Mouse (Mus musculus): ENCODE results near the gene Edc4. TPM values are rescaled to one million over a fixed set of nuclear protein-coding genes. Genes with fewer than 3 reads are reported as not detected.

The Edc4 gene
- 19.7 and 20.7 TPM in 2 replicates for polyA plus RNA-seq (2021; fragmentation: Nextera tagmentation)
- long read RNA-seq, experiment 1, full-length matches to known transcripts = 9 of 33 reads
- long read RNA-seq, experiment 1, partial matches to known transcripts = 15 of 33 reads
- long read RNA-seq, experiment 1, other reads (novel, unspliced or antisense) = 9 of 33 reads
- long read RNA-seq, experiment 2, full-length matches to known transcripts = 57 of 168 reads
- long read RNA-seq, experiment 2, partial matches to known transcripts = 36 of 168 reads
- long read RNA-seq, experiment 2, other reads (novel, unspliced or antisense) = 75 of 168 reads

GRCm38 (mm10) chr8:105880754-105881520 lies at the start of gene Edc4:
Gene Edc4 (plus strand): TSS chr8:105880881.

GRCm38 (mm10) chr8:105853178-105853577 lies 27.5 kb upstream of the Edc4 start, which contains the start of gene Cenpt:
Gene Cenpt (minus strand): TSS chr8:105853278.

GRCm38 (mm10) chr8:105854715-105855216 lies 25.9 kb upstream of the Edc4 start, which contains the start of gene Thap11:
Gene Thap11 (plus strand): TSS chr8:105855132.

GRCm38 (mm10) chr8:105860143-105860981 lies 20.3 kb upstream of the Edc4 start, which contains the start of gene Nutf2:
Gene Nutf2 (plus strand): TSS chr8:105860580.

GRCm38 (mm10) chr8:105893339-105893738 lies 12.7 kb downstream of the Edc4 start, which contains the start of gene Nrn1l:
Gene Nrn1l (plus strand): TSS chr8:105893567.

GRCm38 (mm10) chr8:105900180-105900940 lies 19.7 kb downstream of the Edc4 start, which contains the start of gene Pskh1:
Gene Pskh1 (plus strand): TSS chr8:105900441.

GRCm38 (mm10) chr8:105933762-105934161 lies 53.1 kb downstream of the Edc4 start, which contains the start of gene Ctrl:
Gene Ctrl (minus strand): TSS chr8:105933862.

GRCm38 (mm10) chr8:105938306-105938669 lies 57.6 kb downstream of the Edc4 start, which contains the start of gene Psmb10:
Gene Psmb10 (minus strand): TSS chr8:105938444.

GRCm38 (mm10) chr8:105943321-105943739 lies 62.6 kb downstream of the Edc4 start, which contains the start of gene Lcat:
Gene Lcat (minus strand): TSS chr8:105943382.

Other genes with a start within 250 kb of the Edc4 start
- gene Ctcf, start 244.3 kb upstream of the Edc4 start, polyA plus RNA-seq (2021; fragmentation: Nextera tagmentation) = 13.1 and 14.2 TPM in 2 replicates
- gene Agrp, start 243.5 kb upstream of the Edc4 start, polyA plus RNA-seq (2021; fragmentation: Nextera tagmentation) = 0.40 and 0.55 TPM in 2 replicates
- gene Carmil2, start 194.6 kb upstream of the Edc4 start, polyA plus RNA-seq (2021; fragmentation: Nextera tagmentation) = 20.9 and 32.8 TPM in 2 replicates
- 32.5 and 41.3 TPM in 2 replicates for gene Acd, start 179.8 kb upstream of the Edc4 start, polyA plus RNA-seq (2021; fragmentation: Nextera tagmentation)
- gene Pard6a, start 179.7 kb upstream of the Edc4 start, polyA plus RNA-seq (2021; fragmentation: Nextera tagmentation) = 67.5 and 73.3 TPM in 2 replicates
- 0.18 and 0.19 TPM in 2 replicates for gene 4933405L10Rik, start 173.2 kb upstream of the Edc4 start, polyA plus RNA-seq (2021; fragmentation: Nextera tagmentation)
- 5.8 and 6.3 TPM in 2 replicates for gene Enkd1, start 172.7 kb upstream of the Edc4 start, polyA plus RNA-seq (2021; fragmentation: Nextera tagmentation)
- gene Gfod2, start 122.2 kb upstream of the Edc4 start, polyA plus RNA-seq (2021; fragmentation: Nextera tagmentation) = 18.4 and 20.8 TPM in 2 replicates
- 3.1 TPM in 2 replicates for gene Ranbp10, start 53.5 kb upstream of the Edc4 start, polyA plus RNA-seq (2021; fragmentation: Nextera tagmentation)
- gene Tsnaxip1, start 53.1 kb upstream of the Edc4 start, polyA plus RNA-seq (2021; fragmentation: Nextera tagmentation) = 0.36 and 0.59 TPM in 2 replicates
- gene Cenpt, start 27.6 kb upstream of the Edc4 start, polyA plus RNA-seq (2021; fragmentation: Nextera tagmentation) = 10.9 and 12.0 TPM in 2 replicates
- gene Thap11, start 25.7 kb upstream of the Edc4 start, polyA plus RNA-seq (2021; fragmentation: Nextera tagmentation) = 45.1 and 53.6 TPM in 2 replicates
- gene Nutf2, start 20.3 kb upstream of the Edc4 start, polyA plus RNA-seq (2021; fragmentation: Nextera tagmentation) = 144 and 150 TPM in 2 replicates
- gene Nrn1l, start 12.7 kb downstream of the Edc4 start, polyA plus RNA-seq (2021; fragmentation: Nextera tagmentation) = 3.4 and 3.6 TPM in 2 replicates
- gene Pskh1, start 19.6 kb downstream of the Edc4 start, polyA plus RNA-seq (2021; fragmentation: Nextera tagmentation) = 3.7 and 4.3 TPM in 2 replicates
- not detected in 2 replicates for gene Ctrl, start 53.0 kb downstream of the Edc4 start, polyA plus RNA-seq (2021; fragmentation: Nextera tagmentation)
- gene Psmb10, start 57.6 kb downstream of the Edc4 start, polyA plus RNA-seq (2021; fragmentation: Nextera tagmentation) = 132 and 140 TPM in 2 replicates
- 27.6 and 35.6 TPM in 2 replicates for gene Lcat, start 62.5 kb downstream of the Edc4 start, polyA plus RNA-seq (2021; fragmentation: Nextera tagmentation)
- gene Slc12a4, start 85.2 kb downstream of the Edc4 start, polyA plus RNA-seq (2021; fragmentation: Nextera tagmentation) = 11.5 and 14.0 TPM in 2 replicates
- not detected in 2 replicates for gene Dpep3, start 98.5 kb downstream of the Edc4 start, polyA plus RNA-seq (2021; fragmentation: Nextera tagmentation)
- 14.8 and 18.1 TPM in 2 replicates for gene Dus2, start 110.5 kb downstream of the Edc4 start, polyA plus RNA-seq (2021; fragmentation: Nextera tagmentation)
- gene Dpep2nb, start 125.1 kb downstream of the Edc4 start, polyA plus RNA-seq (2021; fragmentation: Nextera tagmentation) = not detected in 2 replicates
- 16.3 and 18.7 TPM in 2 replicates for gene Ddx28, start 131.0 kb downstream of the Edc4 start, polyA plus RNA-seq (2021; fragmentation: Nextera tagmentation)
- gene Nfatc3, start 178.0 kb downstream of the Edc4 start, polyA plus RNA-seq (2021; fragmentation: Nextera tagmentation) = 3.4 and 3.5 TPM in 2 replicates